Mouse (Mus musculus) heart, adult 2 months (tissue): ENCODE data around the gene Exoc1.

Source experiments
- CTCF ChIP-seq: fragments of 200-600 bp; IDR thresholded peaks from 2 replicates; pipeline ENCODE4 v1.8.1; 2022; ENCODE audit warnings: antibody characterized with exemption, mild to moderate bottlenecking, moderate library complexity
- EP300 ChIP-seq: fragments of 200-500 bp; IDR thresholded peaks from 2 replicates; pipeline ENCODE4 v1.6.1; 2011; ENCODE audit warnings: low read depth, low read length, control low read depth; ENCODE audit not compliant: insufficient read depth
- POLR2A ChIP-seq: fragments of 200-500 bp; IDR thresholded peaks from 2 replicates; pipeline ENCODE4 v1.6.1; 2011; ENCODE audit warnings: mild to moderate bottlenecking, low read depth, low read length, control low read depth; ENCODE audit not compliant: insufficient read depth

GRCm38 (mm10) chr5:76540181-76540580 lies 11.1 kb downstream of the Exoc1 start:
- TF ChIP-seq CTCF, result no peak
- TF ChIP-seq POLR2A, result no peak
- TF ChIP-seq EP300, result no peak
